Mouse (Mus musculus) testis, adult 2 months (tissue): ENCODE results near the gene Rhoq. TPM values are rescaled to one million over a fixed set of nuclear protein-coding genes. Genes with fewer than 3 reads are reported as not detected.

ENCODE experiments used
- H3K27ac ChIP-seq: fragments of 200-500 bp; 2 replicates; pipeline ENCODE4 v1.5.1; 2012; ENCODE audit warnings: low read depth, low read length; ENCODE audit not compliant: control insufficient read depth, insufficient read depth
- H3K27me3 ChIP-seq: fragments of 200-500 bp; 2 replicates; pipeline ENCODE4 v1.6.1; 2012; ENCODE audit warnings: mild to moderate bottlenecking, low read length, moderate library complexity; ENCODE audit not compliant: control insufficient read depth, insufficient read depth
- H3K36me3 ChIP-seq: fragments of 200-500 bp; 2 replicates; pipeline ENCODE4 v1.6.1; 2012; ENCODE audit warnings: mild to moderate bottlenecking, low read length; ENCODE audit not compliant: control insufficient read depth, insufficient read depth
- H3K4me1 ChIP-seq: fragments of 200-500 bp; 2 replicates; pipeline ENCODE4 v1.6.1; 2012; ENCODE audit warnings: low read length; ENCODE audit not compliant: control insufficient read depth, insufficient read depth
- H3K4me3 ChIP-seq: fragments of 200-500 bp; 2 replicates; pipeline ENCODE4 v1.5.1; 2012; ENCODE audit warnings: low read depth, mild to moderate bottlenecking, low read length, moderate library complexity, mixed read lengths; ENCODE audit not compliant: control insufficient read depth
- CTCF ChIP-seq: fragments of 200-500 bp; IDR thresholded peaks from 2 replicates; pipeline ENCODE4 v1.5.1; 2012; ENCODE audit warnings: low read depth, mild to moderate bottlenecking, inconsistent platforms, low read length, moderate library complexity; ENCODE audit not compliant: control insufficient read depth, insufficient read depth, insufficient replicate concordance
- POLR2A ChIP-seq: fragments of 200-500 bp; IDR thresholded peaks from 2 replicates; pipeline ENCODE4 v1.6.1; 2012; ENCODE audit warnings: low read depth, mild to moderate bottlenecking, inconsistent platforms, low read length, moderate library complexity; ENCODE audit not compliant: control insufficient read depth
- polyA plus RNA-seq: library from polyadenylated mRNA; depleted of rRNA; stranded (reverse); fragments of >200 nt; gene quantifications from 2 replicates; pipeline ENCODE4 v1.2.3, GENCODE M21; 2012

Rhoq gene
- polyA plus RNA-seq, 1 experiment, result 1.1 TPM

- Histone ChIP-seq H3K4me1 (peaks cover 5% of the 10 kb centered on the region; the same call in 1 of the 2 replicates), H3K36me3 (no peaks in the 10 kb centered on the region), H3K27me3 (no peaks in the 10 kb centered on the region), H3K27ac (no peak overlapping the region), H3K4me3 (no peak overlapping the region)
- no peak for TF ChIP-seq POLR2A
- TF ChIP-seq CTCF, result no peak
These were observed 25.8 kb downstream of the Rhoq start for GRCm38 (mm10) chr17:86988601-86989184.

DNA sequence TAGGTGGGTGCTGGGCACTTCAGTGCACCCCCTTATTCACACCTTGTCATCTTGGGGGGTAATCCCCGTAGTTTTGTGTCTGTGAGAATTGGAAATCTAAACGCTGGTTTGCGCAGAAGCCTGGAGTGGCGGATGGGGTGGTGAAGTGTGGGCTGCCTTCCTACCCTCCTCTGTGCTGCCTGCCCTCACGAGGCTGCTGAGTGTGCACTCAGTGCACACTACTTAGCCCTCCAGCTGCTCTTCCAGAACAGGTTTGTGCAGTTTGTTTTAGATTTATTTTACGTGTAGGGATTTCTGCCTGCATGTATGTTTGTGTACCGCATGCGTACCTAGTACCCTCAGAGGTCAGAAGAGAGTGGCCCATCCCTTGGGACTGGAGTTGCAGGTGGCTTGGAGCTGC, 28.4 kb downstream of the Rhoq start:
- Histone ChIP-seq H3K36me3 (no peaks in the 10 kb centered on the region), H3K27me3 (no peaks in the 10 kb centered on the region), H3K27ac (no peak overlapping the region), H3K4me3 (no peak overlapping the region), H3K4me1 (peaks cover 5% of the 10 kb centered on the region; the same call in 1 of the 2 replicates)
- TF ChIP-seq POLR2A, result no peak
- no peak for TF ChIP-seq CTCF

- Histone ChIP-seq H3K36me3 (no peaks in the 10 kb centered on the region), H3K27me3 (no peaks in the 10 kb centered on the region), H3K4me1 (no peaks in the 10 kb centered on the region), H3K27ac (no peak overlapping the region), H3K4me3 (no peak overlapping the region)
- no peak for TF ChIP-seq POLR2A
- no peak for TF ChIP-seq CTCF
These were observed 34.4 kb downstream of the Rhoq start for GRCm38 (mm10) chr17:86997323-86997722.

DNA sequence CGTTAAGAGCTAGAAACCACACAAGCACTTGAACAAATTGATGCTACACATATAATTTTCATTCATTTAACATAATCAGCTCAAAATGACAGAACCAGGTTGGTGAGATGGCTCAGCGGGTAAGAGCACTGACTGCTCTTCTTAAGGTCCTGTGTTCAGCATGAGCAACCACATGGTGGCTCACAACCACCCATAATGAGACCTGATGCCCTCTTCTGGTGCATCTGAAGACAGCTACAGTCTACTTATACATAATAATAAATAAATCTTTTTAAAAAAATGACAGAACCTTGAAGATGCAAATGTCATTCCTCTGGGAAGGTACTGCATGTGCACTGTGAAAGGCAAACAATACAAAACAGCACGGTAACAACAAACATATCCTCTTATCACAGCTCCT, 46.1 kb downstream of the Rhoq start:
- H3K36me3 ChIP-seq, result no peaks in the 10 kb centered on the region
- H3K27me3 ChIP-seq, result no peaks in the 10 kb centered on the region
- TF ChIP-seq POLR2A (no peak), CTCF (no peak)
- no peak overlapping the region for H3K27ac ChIP-seq
- H3K4me3 ChIP-seq, result no peak overlapping the region
- H3K4me1 ChIP-seq, result no peaks in the 10 kb centered on the region

DNA sequence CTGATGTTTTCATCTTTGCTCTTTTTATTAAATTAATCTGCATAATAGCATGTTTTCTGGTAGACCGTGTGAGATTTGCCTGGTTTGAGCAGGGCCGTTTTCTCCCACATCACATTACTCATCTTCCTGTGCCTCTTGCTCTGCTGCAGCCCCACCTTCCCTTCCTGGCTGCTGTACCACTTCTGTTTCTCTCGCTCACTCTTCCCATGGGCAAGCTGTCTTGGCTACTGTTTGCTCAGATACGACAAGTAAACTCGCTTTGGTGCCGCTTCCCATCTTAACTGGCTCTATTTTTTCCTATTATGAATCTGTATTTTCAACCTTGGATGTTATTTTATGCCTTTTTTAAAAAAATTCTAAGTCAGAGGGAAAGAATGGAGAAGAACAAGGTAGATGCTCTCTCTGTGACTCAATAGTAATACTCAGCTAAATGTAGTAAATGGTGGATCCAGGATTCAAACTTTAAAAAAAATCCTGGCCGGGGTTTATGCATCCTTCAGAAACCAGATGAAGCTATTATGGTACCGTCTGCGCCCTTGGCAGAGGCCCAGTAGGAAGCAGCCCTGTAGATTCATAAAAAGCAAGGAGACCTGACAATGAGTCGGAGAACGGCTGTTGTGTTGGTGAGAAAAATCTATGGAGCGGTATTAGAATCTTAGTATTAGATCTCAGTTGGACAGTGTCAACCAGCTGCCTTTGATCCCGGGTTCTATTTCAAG, 48.6 kb downstream of the Rhoq start:
- no peak overlapping the region for H3K27ac ChIP-seq
- no peaks in the 10 kb centered on the region for H3K27me3 ChIP-seq
- TF ChIP-seq CTCF, result no peak
- no peak for TF ChIP-seq POLR2A
- H3K4me1 ChIP-seq, result no peaks in the 10 kb centered on the region
- no peak overlapping the region for H3K4me3 ChIP-seq
- H3K36me3 ChIP-seq, result no peaks in the 10 kb centered on the region

DNA sequence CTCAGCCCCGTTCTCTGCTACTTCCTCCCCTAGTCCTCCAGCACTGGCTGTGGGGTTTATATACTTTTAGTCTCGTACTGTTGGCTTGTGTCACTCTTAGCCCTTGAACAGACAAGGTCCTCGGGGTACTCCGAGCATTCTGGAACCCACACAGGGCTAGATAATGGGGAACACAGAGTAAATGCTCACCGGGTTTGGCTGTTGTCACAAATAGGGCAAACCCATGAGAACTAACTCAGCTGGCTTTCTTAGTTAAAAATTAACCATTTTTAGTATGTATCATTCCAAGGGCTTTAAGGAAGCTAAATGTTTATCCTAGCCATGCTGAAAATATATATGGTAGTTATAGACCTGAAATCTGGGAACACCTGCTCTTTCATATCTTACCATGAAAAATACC, 56.8 kb downstream of the Rhoq start:
- H3K4me1 ChIP-seq, result 0 out of 2 replicates have a peak, but pooled peaks cover 2% of the 10 kb centered on the region
- no peak for TF ChIP-seq CTCF
- TF ChIP-seq POLR2A, result no peak
- no peak overlapping the region for H3K27ac ChIP-seq
- no peaks in the 10 kb centered on the region for H3K27me3 ChIP-seq
- H3K36me3 ChIP-seq, result no peaks in the 10 kb centered on the region
- H3K4me3 ChIP-seq, result no peak overlapping the region

- Histone ChIP-seq H3K27me3 (no peaks in the 10 kb centered on the region), H3K27ac (peak overlapping the region; percentile 95), H3K4me3 (peak overlapping the region; percentile 99), H3K4me1 (no peaks in the 10 kb centered on the region), H3K36me3 (no peaks in the 10 kb centered on the region)
- TF ChIP-seq POLR2A, result no peak
- no peak for TF ChIP-seq CTCF
These were observed 61.8 kb downstream of the Rhoq start for GRCm38 (mm10) chr17:87024491-87025242.
